Mouse (Mus musculus) activated CD4-positive, CD25-positive, alpha-beta regulatory T cell, adult 4 months (primary cell): Measurements from ENCODE around the gene Epha4. TPM values are rescaled to one million over a fixed set of nuclear protein-coding genes. Genes with fewer than 3 reads are reported as not detected.

Experiments
- ATAC-seq: one replicate; pipeline ENCODE4 v1.8.0; 2017
- polyA plus RNA-seq, 2 experiments: library from polyadenylated mRNA; unstranded; fragments of 100-300 nt; shearing (Covaris generic); gene quantifications; one replicate each; pipeline ENCODE4 v1.2.1; 2017

The Epha4 gene
- polyA plus RNA-seq, 2 experiments from 2014 or later = 0.12 TPM; not detected in 1

GRCm38 (mm10) chr1:77473446-77474376, 41.2 kb downstream of the Epha4 start:
- ATAC-seq = no peak

DNA sequence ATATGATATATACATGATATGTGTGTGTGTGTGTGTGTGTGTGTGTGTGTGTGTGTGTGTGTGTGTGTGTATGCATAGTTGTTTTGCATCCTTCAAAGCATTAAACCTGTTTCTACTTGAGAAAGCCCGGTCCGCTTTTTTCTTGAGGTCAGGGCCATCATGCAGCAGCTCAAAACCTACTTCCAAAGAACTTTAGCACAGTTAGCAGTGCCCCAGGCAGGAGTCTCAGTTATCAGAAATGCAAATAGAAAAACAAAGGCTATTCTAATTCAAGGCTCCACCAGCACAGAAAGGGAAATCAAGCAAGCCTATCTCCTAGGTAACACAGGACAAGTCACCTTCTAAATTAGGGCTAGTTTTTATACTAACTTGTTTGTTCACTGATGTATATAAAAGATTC, 42.3 kb downstream of the Epha4 start:
- ATAC-seq = no peak

GRCm38 (mm10) chr1:77471447-77471846, 43.4 kb downstream of the Epha4 start:
- no peak for ATAC-seq

DNA sequence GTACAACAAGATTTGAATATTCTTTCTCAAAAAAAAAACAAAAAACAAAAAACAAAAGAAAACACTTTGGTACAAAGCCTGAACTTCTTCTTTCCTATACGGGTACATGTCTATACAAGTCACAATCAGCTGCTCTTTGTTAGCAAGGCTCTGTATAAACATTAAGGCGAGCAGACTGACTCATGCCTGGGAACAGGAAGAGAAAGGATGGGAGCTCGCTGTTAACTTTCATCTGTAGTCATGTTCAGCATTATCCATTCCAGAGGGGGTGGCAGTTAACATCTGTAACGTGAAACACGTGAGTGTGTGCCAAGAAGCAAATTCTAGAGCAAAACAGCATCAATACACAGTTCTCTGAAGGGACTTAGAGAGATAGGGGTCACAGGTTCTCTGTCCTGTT, 43.9 kb downstream of the Epha4 start:
- no peak for ATAC-seq

GRCm38 (mm10) chr1:77468717-77469314, 46.1 kb downstream of the Epha4 start:
- ATAC-seq = no peak

GRCm38 (mm10) chr1:77465524-77465923, 49.4 kb downstream of the Epha4 start:
- ATAC-seq = no peak

DNA sequence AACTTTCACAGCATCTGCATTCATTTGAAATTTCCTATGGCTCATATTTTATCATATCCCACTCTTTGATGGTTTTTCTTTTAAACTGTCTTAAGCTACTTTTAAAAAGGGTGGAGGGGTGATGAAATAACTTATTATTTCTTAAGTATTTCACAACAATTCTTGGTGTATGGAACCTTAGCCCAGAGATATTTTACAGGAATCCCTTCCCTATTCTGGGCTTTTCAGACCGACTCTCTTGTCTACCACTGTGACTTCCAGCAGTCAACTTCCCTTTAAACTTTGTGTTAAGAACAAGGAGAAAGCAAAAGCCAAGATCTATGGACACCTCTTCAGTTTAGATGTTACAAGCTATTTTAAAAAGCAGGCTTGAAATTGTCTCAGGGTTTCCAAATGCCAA, 50.8 kb downstream of the Epha4 start:
- ATAC-seq = no peak

GRCm38 (mm10) chr1:77461877-77462615, 52.8 kb downstream of the Epha4 start:
- ATAC-seq = no peak

GRCm38 (mm10) chr1:77460831-77461629, 53.9 kb downstream of the Epha4 start:
- ATAC-seq = no peak

GRCm38 (mm10) chr1:77458751-77459385, 56.0 kb downstream of the Epha4 start:
- ATAC-seq = no peak

DNA sequence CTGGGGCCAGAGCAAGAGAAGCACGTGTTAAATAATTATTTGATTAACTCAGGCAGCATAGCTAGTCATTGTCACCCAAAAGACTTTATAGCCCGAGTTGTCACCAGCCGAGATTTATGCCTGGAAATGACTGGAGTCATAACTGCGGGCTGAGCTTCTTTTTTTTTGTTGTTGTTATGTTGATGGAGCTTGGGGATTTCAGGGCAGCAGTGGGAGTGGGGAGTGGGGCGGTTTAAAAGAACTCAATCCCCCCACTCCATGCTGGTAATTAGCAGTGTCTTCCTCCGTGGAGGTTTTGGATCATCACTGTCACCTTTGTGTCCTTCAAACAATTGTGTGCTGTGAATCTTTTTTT, 57.5 kb downstream of the Epha4 start:
- no peak for ATAC-seq

- ATAC-seq = no peak
Measured at GRCm38 (mm10) chr1:77456695-77457445, 58.0 kb downstream of the Epha4 start.

DNA sequence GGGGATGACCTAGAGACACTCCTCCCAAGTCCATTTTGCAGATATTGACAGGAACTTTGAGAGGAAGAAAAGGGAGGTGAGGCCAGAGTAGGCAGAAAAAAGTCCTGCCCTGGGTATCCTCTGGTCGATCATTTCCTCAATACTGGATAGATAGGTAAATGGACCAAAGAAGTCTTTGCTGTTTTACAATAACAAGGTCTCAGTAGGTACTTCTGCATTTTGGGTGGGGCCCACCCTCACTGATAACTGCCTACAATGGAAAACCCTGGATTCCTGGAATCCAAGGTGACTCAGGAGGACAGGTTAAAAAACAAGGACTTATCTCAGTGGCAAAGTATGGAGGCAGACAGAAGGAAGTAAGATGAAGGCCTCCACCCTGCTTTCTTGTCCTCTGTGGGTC, 61.1 kb downstream of the Epha4 start:
- no peak for ATAC-seq

DNA sequence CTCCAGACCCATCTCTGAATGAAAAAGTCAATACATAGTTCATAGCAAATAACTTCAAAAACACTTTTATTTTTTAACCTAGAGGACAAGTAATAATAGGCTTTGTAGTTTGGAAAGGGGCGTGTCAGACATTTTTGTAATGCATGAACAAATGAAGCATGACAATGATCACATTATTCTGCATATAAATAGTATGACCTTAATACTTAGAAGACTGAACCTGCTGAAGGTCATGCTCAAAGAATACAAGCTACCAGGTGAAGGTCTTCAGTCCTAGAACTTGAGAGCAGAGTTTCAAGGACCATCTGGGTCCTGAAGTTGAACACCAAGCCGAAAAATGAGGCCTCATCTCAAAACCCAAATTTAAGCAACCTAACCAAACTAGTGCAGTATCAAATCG, 62.2 kb downstream of the Epha4 start:
- ATAC-seq = no peak

DNA sequence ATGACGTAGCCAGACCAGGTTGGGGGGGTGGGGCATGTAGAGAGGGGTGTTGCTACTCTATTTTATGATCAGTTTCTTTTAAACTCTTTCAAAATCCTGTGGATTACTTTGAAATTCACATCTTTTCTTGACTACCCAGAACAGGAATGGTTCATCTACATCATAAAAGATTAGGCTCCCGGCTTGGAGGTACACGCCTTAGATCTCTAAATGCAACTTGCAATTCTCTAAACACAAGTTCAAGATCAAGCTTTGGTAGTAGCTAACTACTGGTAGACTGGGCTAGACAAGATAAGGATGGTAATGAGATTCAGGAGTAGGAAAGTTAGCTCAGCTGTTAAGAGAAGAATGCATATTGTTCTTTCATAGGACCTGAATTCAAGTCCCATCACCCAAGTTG, 63.3 kb downstream of the Epha4 start:
- ATAC-seq = no peak

- ATAC-seq = no peak
Measured at GRCm38 (mm10) chr1:77450201-77450600, 64.7 kb downstream of the Epha4 start.

GRCm38 (mm10) chr1:77447061-77447614, 67.8 kb downstream of the Epha4 start:
- no peak for ATAC-seq

- no peak for ATAC-seq
Measured at GRCm38 (mm10) chr1:77446438-77446837, 68.5 kb downstream of the Epha4 start.

DNA sequence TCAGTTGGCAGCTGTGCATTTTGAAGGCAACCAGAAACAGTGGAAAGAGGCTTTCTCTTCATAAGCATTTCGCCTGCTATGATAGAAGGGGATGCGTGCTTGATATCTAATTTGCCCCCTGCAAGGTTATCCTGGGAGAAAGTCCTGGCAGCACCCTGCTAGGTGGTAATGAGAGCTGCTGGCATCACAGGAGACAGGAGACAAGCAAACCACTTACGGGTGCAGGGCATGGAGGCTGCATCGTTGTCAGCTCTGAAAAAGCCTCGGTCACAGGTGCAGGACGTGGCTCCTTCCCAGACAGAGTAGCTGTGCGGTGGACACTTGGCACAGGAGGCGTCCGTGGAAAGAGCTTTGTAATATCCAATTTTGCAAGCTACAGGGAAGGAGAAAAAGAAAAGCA, 70.2 kb downstream of the Epha4 start:
- no peak for ATAC-seq

- ATAC-seq = no peak
Measured at GRCm38 (mm10) chr1:77441987-77442386, 72.9 kb downstream of the Epha4 start.

DNA sequence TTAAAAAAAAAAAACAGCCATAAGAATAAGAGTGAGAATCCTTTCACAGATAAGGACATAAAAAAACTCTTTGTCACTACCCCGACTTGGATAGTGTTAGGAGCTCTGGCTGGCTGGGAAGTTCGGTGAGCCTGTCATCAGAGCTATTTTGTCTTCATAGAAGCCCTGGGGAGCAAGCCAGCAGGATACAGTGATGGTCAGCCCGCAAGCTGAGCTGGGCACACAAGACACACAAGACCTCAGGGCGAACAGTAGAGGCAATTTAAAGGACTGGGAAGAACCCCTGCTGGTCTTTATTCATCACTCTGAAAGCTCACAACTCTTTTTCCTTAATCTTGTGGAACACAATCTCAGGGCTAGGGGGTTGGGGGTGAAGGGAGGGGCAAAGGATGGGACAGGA, 73.5 kb downstream of the Epha4 start:
- no peak for ATAC-seq
